Mouse (Mus musculus) C2C12 (cell line): Measurements from ENCODE around the gene Herc2. TPM values are rescaled to one million over a fixed set of nuclear protein-coding genes. Genes with fewer than 3 reads are reported as not detected.

ENCODE experiments used
- H3K27me3 ChIP-seq: one replicate; pipeline ENCODE4 v1.6.1; 2011; ENCODE audit not compliant: control insufficient read depth, insufficient read depth, insufficient read length
- H3K36me3 ChIP-seq: one replicate; pipeline ENCODE4 v1.6.1; 2011; ENCODE audit not compliant: control insufficient read depth, insufficient read depth
- H3K4me3 ChIP-seq: one replicate; pipeline ENCODE4 v1.5.1; 2011; ENCODE audit warnings: mild to moderate bottlenecking, control low read depth; ENCODE audit not compliant: poor library complexity, insufficient read depth, severe bottlenecking
- H3K79me2 ChIP-seq: one replicate; pipeline ENCODE4 v1.6.1; 2011; ENCODE audit not compliant: control insufficient read depth, insufficient read depth
- H3K79me3 ChIP-seq: one replicate; pipeline ENCODE4 v1.6.1; 2011; ENCODE audit warnings: low read depth, control low read depth
- H3ac ChIP-seq: one replicate; pipeline ENCODE3; 2011; ENCODE audit warnings: low read depth; ENCODE audit not compliant: control insufficient read depth, insufficient read length
- CEBPB ChIP-seq: IDR thresholded peaks from one replicate; pipeline ENCODE4 v1.6.1; 2011; ENCODE audit warnings: low read depth, mild to moderate bottlenecking, control low read depth, moderate library complexity
- CTCF ChIP-seq: IDR thresholded peaks from one replicate; pipeline ENCODE4 v1.5.1; 2011; ENCODE audit not compliant: control insufficient read depth, insufficient read depth, insufficient read length
- FOSL1 ChIP-seq: IDR thresholded peaks from one replicate; pipeline ENCODE4 v1.8.0; 2011; ENCODE audit warnings: mild to moderate bottlenecking, low read length; ENCODE audit not compliant: poor library complexity, insufficient read depth, severe bottlenecking
- MAX ChIP-seq: IDR thresholded peaks from one replicate; pipeline ENCODE4 v1.6.1; 2011; ENCODE audit warnings: mild to moderate bottlenecking, control low read depth
- MYOD1 ChIP-seq: IDR thresholded peaks from one replicate; pipeline ENCODE4 v1.6.1; 2011; ENCODE audit warnings: low read depth; ENCODE audit not compliant: control insufficient read depth, insufficient read length
- MYOG ChIP-seq: IDR thresholded peaks from one replicate; pipeline ENCODE4 v1.6.1; 2011; ENCODE audit not compliant: control insufficient read depth, insufficient read length; ENCODE audit errors: extremely low read depth
- USF1 ChIP-seq: IDR thresholded peaks from one replicate; pipeline ENCODE4 v1.6.1; 2011; ENCODE audit warnings: low read depth, mild to moderate bottlenecking, control low read depth, moderate library complexity
- polyA plus RNA-seq: library from polyadenylated mRNA; unstranded; fragments of >200 nt; fragmentation: generic; extraction: Trizol; gene quantifications from one replicate; pipeline ENCODE4 v1.2.1, GENCODE M21; 2012; ENCODE audit warnings: missing spikeins

Gene Herc2
- polyA plus RNA-seq, 1 experiment = 8.8 TPM

GRCm38 (mm10) chr7:56089097-56089496 lies 39.1 kb downstream of the Herc2 start:
- no peak for TF ChIP-seq CTCF
- TF ChIP-seq USF1 = no peak
- no peak for TF ChIP-seq MYOG
- TF ChIP-seq MAX = no peak
- TF ChIP-seq MYOD1 = no peak
- no peak for TF ChIP-seq FOSL1
- TF ChIP-seq CEBPB = no peak
- no peak overlapping the region for H3K4me3 ChIP-seq
- H3ac ChIP-seq = no peak overlapping the region
- no peaks in the 10 kb centered on the region for H3K27me3 ChIP-seq
- H3K79me3 ChIP-seq = no peaks in the 10 kb centered on the region
- H3K36me3 ChIP-seq = peaks cover 35% of the 10 kb centered on the region
- H3K79me2 ChIP-seq = no peaks in the 10 kb centered on the region

GRCm38 (mm10) chr7:56091445-56091844 lies 41.4 kb downstream of the Herc2 start:
- H3ac ChIP-seq = no peak overlapping the region
- H3K27me3 ChIP-seq = no peaks in the 10 kb centered on the region
- peaks cover 42% of the 10 kb centered on the region for H3K36me3 ChIP-seq
- TF ChIP-seq MYOD1 (no peak), MYOG (no peak), MAX (no peak), FOSL1 (no peak), USF1 (no peak), CEBPB (no peak), CTCF (no peak)
- no peaks in the 10 kb centered on the region for H3K79me2 ChIP-seq
- H3K79me3 ChIP-seq = no peaks in the 10 kb centered on the region
- H3K4me3 ChIP-seq = no peak overlapping the region

- Histone ChIP-seq H3K36me3 (peaks cover 34% of the 10 kb centered on the region), H3ac (no peak overlapping the region), H3K79me2 (no peaks in the 10 kb centered on the region), H3K4me3 (no peak overlapping the region), H3K27me3 (no peaks in the 10 kb centered on the region), H3K79me3 (no peaks in the 10 kb centered on the region)
- no peak for TF ChIP-seq CTCF
- no peak for TF ChIP-seq MYOG
- TF ChIP-seq USF1 = no peak
- no peak for TF ChIP-seq FOSL1
- no peak for TF ChIP-seq MAX
These were observed 52.4 kb downstream of the Herc2 start for GRCm38 (mm10) chr7:56102293-56102847.

- Histone ChIP-seq H3K36me3 (peaks cover 22% of the 10 kb centered on the region), H3K27me3 (no peaks in the 10 kb centered on the region), H3K79me3 (no peaks in the 10 kb centered on the region), H3ac (no peak overlapping the region), H3K79me2 (no peaks in the 10 kb centered on the region), H3K4me3 (no peak overlapping the region)
- TF ChIP-seq MAX = no peak
- no peak for TF ChIP-seq MYOD1
- TF ChIP-seq CEBPB = no peak
- no peak for TF ChIP-seq FOSL1
- no peak for TF ChIP-seq CTCF
- TF ChIP-seq MYOG = no peak
- no peak for TF ChIP-seq USF1
These were observed 63.0 kb downstream of the Herc2 start for GRCm38 (mm10) chr7:56112999-56113398.

- TF ChIP-seq CEBPB (no peak), USF1 (peak; percentile 75), CTCF (no peak), MYOD1 (no peak), MYOG (no peak), FOSL1 (peak; percentile 4), MAX (no peak)
- peaks cover 22% of the 10 kb centered on the region for H3K36me3 ChIP-seq
- H3K79me2 ChIP-seq = no peaks in the 10 kb centered on the region
These were observed 64.2 kb downstream of the Herc2 start for GRCm38 (mm10) chr7:56114148-56114547.

GRCm38 (mm10) chr7:56120968-56121367 lies 71.0 kb downstream of the Herc2 start:
- Histone ChIP-seq H3K4me3 (no peak overlapping the region), H3K27me3 (no peaks in the 10 kb centered on the region), H3K36me3 (peaks cover 7% of the 10 kb centered on the region)

More at GRCm38 (mm10) chr7:56114148-56114547, 64.2 kb downstream of the Herc2 start:
- Histone ChIP-seq H3K79me3 (no peaks in the 10 kb centered on the region), H3K4me3 (no peak overlapping the region), H3K27me3 (no peaks in the 10 kb centered on the region), H3ac (no peak overlapping the region)

More at GRCm38 (mm10) chr7:56120968-56121367, 71.0 kb downstream of the Herc2 start:
- Histone ChIP-seq H3K79me3 (no peaks in the 10 kb centered on the region), H3ac (no peak overlapping the region), H3K79me2 (no peaks in the 10 kb centered on the region)
- TF ChIP-seq CEBPB (no peak), CTCF (no peak), MYOD1 (no peak), USF1 (no peak), FOSL1 (no peak), MYOG (no peak), MAX (no peak)
